Mouse (Mus musculus) liver, adult 2 months (tissue): Measurements from ENCODE around the gene R3hdml. TPM values are rescaled to one million over a fixed set of nuclear protein-coding genes. Genes with fewer than 3 reads are reported as not detected.

Experiments used
- DNase-seq: peaks from one replicate; pipeline ENCODE4 v3.0.0-alpha.2; 2011; ENCODE audit warnings: low read depth, low spot score; ENCODE audit errors: extremely low read depth
- H3K27ac ChIP-seq: fragments of 200-500 bp; replicated peaks from 2 replicates; pipeline ENCODE4 v1.5.1; 2012; ENCODE audit warnings: low read depth, mild to moderate bottlenecking, control low read depth, inconsistent platforms, low read length; ENCODE audit not compliant: insufficient read depth
- H3K27me3 ChIP-seq: fragments of 200-500 bp; 2 replicates; pipeline ENCODE4 v1.6.1; 2012; ENCODE audit warnings: mild to moderate bottlenecking, moderate library complexity, low read length, inconsistent platforms; ENCODE audit not compliant: control insufficient read depth, insufficient read depth
- H3K36me3 ChIP-seq: fragments of 200-500 bp; 2 replicates; pipeline ENCODE4 v1.6.1; 2012; ENCODE audit warnings: low read length, inconsistent platforms; ENCODE audit not compliant: control insufficient read depth, insufficient read depth
- H3K4me1 ChIP-seq: fragments of 200-500 bp; 2 replicates; pipeline ENCODE4 v1.6.1; 2011; ENCODE audit warnings: low read length; ENCODE audit not compliant: control insufficient read depth, insufficient read depth
- H3K4me3 ChIP-seq: fragments of 200-500 bp; 2 replicates; pipeline ENCODE4 v1.5.1; 2011; ENCODE audit warnings: low read depth, mild to moderate bottlenecking, control low read depth, low read length, moderate library complexity; ENCODE audit not compliant: insufficient read depth
- H3K79me2 ChIP-seq: fragments of 200-500 bp; 2 replicates; pipeline ENCODE4 v1.6.1; 2012; ENCODE audit warnings: inconsistent platforms, mild to moderate bottlenecking, low read length, moderate library complexity; ENCODE audit not compliant: control insufficient read depth, insufficient read depth
- H3K9ac ChIP-seq: fragments of 200-500 bp; 2 replicates; pipeline ENCODE4 v1.6.1; 2012; ENCODE audit warnings: low read depth, mild to moderate bottlenecking, control low read depth, inconsistent platforms, low read length
- CTCF ChIP-seq: fragments of 200-500 bp; IDR thresholded peaks from 2 replicates; pipeline ENCODE4 v1.5.1; 2011; ENCODE audit warnings: low read depth, low read length, control low read depth
- POLR2A ChIP-seq: fragments of 200-500 bp; IDR thresholded peaks from 2 replicates; pipeline ENCODE4 v1.6.1; 2011; ENCODE audit warnings: low read length, control low read depth; ENCODE audit not compliant: insufficient read depth; ENCODE audit errors: extremely low read depth
- WGBS: fragments of 180-500 bp; shearing (Covaris S2); methylation state at CpG from one replicate; pipeline ENCODE4 v1.1.7; 2018; 5-methylcytosine and 5-hydroxymethylcytosine counted together
- polyA plus RNA-seq: library from polyadenylated mRNA; depleted of rRNA; stranded (reverse); fragments of >200 nt; gene quantifications from 2 replicates; pipeline ENCODE4 v1.2.3, GENCODE M21; 2012
- total RNA-seq: library from RNA; depleted of rRNA; stranded (reverse); fragments of >200 nt; gene quantifications from 2 replicates; pipeline ENCODE4 v1.2.3, GENCODE M21; 2014

Gene R3hdml
- total and polyA plus RNA-seq, 2 experiments: not detected

DNA sequence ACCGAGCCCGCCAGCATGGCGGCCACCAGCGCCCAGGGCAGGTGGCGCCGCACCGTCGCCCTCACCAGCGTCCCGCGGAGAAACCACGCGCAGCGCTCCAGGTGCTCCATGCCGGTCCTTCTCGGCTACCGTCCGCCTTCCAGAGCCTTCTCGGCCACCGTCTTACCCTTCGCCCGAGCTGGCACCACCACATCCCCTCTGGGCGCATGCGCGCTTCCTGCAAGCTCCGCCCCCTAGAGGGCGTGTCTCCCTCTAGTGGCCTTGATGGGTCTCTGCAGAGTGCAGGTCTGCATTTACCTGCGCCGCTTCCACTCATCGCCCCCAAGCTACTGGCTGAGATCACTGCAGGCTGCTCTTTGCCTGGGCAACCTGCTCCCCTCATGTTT is 19.7 kb upstream of the R3hdml start, which contains the start of gene Fitm2:
Fitm2 (minus strand) TSS at position 164 of the 386 bp plus-strand sequence.
- TF ChIP-seq POLR2A: peak; percentile 63
- TF ChIP-seq CTCF: peak; percentile 99

DNA sequence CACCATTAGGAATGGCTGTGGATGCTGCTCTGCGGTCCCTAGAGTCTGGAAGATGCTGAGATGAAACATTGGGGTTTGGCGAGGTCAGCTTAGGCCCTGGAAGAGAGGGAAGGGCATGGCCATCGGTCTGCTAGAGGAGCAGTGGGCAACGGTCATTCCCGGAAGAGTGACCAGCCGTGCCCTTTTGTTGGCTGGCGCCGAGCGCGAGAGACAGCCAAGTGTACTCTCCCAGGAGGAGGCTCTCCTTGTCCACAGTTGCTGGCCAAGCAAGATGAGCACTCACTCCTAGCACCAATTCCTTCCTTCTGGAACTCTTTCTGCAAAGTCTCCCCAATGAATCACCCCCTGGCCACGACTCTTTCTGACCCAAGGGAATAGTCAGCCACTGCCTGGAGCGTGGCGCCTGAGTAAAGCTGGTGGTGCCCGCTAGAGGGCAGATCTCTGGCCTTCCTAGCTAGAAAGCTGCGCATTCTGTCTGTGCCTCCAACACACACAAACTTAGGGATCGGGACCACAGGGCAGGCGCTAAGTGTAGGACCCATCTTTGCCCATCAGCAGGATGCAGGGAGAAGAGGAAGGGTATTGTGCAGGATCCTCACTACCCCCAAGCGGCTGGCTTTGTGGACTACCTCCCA is 11.8 kb upstream of the R3hdml start:
- no peaks in the 10 kb centered on the region; the same call in 1 of the 2 replicates for H3K4me1 ChIP-seq
- WGBS: 72% methylated on average over 18 of the region's 18 CpGs
- no peak for DNase-seq
- no peaks in the 10 kb centered on the region for H3K79me2 ChIP-seq
- H3K9ac ChIP-seq: no peak overlapping the region
- no peaks in the 10 kb centered on the region for H3K27me3 ChIP-seq
- no peak overlapping the region for H3K27ac ChIP-seq
- no peak for TF ChIP-seq POLR2A
- peak; percentile 48 for TF ChIP-seq CTCF
- H3K36me3 ChIP-seq: no peaks in the 10 kb centered on the region
- no peak overlapping the region for H3K4me3 ChIP-seq

More for the DNA sequence above, 19.7 kb upstream of the R3hdml start, which contains the start of gene Fitm2:
- Histone ChIP-seq H3K4me1 (peaks cover 15% of the 10 kb centered on the region), H3K27ac (peak within 1 kb of the TSS; percentile 94), H3K79me2 (peaks cover 5% of the 10 kb centered on the region; the same call in 1 of the 2 replicates), H3K27me3 (no peaks in the 10 kb centered on the region), H3K9ac (peak within 1 kb of the TSS; percentile 95), H3K36me3 (peaks cover 12% of the 10 kb centered on the region; the same call in 1 of the 2 replicates), H3K4me3 (peak within 1 kb of the TSS; percentile 93)
- WGBS: under 1% methylated on average over 30 of the region's 30 CpGs
- DNase-seq: peak; percentile 86

DNA sequence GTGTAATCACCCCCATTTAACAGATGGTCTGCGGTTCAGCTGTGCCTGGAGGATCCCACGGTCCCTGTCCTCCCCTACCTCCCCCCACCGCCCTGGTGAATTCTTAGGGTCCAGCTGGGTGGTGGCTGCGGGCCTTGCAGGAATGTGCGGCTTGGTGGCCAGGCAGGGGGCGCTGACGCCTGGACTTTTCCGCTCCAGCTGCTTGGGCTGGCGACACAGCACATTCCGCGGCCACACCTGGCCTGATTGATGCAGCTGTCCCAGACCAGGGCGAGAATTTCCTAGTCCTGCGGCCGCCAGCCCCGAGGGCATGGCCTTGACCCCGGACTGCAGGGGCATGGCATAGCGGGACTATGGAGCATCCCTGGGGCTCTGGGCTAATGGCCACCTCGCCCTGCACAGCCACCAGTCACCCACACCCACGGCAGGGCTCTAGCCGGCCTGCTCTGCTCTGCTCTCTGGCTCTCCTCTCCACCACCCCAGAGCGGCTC is 10.5 kb upstream of the R3hdml start:
- Histone ChIP-seq H3K9ac (no peak overlapping the region), H3K79me2 (no peaks in the 10 kb centered on the region), H3K36me3 (no peaks in the 10 kb centered on the region), H3K4me1 (no peaks in the 10 kb centered on the region; the same call in 1 of the 2 replicates), H3K4me3 (no peak overlapping the region), H3K27me3 (no peaks in the 10 kb centered on the region), H3K27ac (no peak overlapping the region)
- DNase-seq: no peak
- whole genome bisulfite sequencing: 5% methylated on average over 21 of the region's 21 CpGs
- no peak for TF ChIP-seq POLR2A
- peak; percentile 27; the same call in 1 of the 2 replicates for TF ChIP-seq CTCF

DNA sequence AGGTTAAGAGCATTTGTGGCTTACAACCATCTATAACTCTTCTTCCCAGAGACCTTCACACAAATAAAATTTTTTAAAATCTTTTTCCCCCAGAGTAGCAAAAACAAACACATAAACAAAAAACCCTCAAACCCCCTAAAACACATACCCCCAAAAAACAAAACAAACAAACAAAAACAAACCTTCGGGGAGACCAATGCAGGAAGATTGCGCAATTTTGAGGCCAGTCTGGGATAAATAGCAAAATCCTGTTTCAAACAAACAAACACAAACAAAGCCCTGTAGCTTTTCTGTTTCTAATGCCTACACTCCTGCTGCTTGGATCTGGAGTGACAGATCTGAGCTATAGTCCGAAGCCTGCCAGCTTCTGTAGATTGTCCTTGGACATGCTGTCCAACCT is 4.8 kb upstream of the R3hdml start:
- no peak overlapping the region for H3K4me3 ChIP-seq
- TF ChIP-seq POLR2A (no peak), CTCF (no peak)
- H3K36me3 ChIP-seq: no peaks in the 10 kb centered on the region
- H3K9ac ChIP-seq: no peak overlapping the region
- no peaks in the 10 kb centered on the region for H3K79me2 ChIP-seq
- DNase-seq: no peak
- H3K4me1 ChIP-seq: no peaks in the 10 kb centered on the region
- WGBS: 67% methylated on average over 3 of the region's 3 CpGs
- H3K27me3 ChIP-seq: no peaks in the 10 kb centered on the region
- H3K27ac ChIP-seq: no peak overlapping the region

DNA sequence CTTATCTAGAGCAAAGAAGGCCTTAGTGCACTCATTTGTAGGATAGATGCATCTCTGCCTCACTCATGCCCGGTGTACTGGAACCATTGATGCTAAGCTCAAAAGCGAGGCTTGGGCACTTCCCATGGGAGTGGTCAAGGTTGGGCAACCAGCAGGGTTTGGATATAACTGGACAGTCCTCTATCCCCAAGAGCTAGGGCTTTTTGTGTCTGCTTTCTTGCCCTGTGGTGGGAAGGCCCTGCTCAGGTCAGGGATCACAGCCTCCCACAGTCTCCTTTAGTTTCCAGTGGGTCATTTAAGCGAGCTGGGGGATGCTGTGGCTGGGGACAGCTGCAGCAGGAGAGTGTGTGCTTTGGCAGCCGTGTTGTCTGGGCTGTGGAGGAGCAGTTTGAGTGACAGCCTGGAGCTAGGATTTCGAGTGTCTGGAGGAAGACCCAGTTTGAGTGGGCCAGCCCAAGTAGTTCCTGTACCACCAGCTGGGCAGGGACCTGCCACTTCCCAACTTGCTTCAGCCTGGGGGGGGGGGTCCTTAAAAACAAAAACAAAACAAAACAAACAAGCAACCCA is 2.3 kb upstream of the R3hdml start:
- Histone ChIP-seq H3K27ac (no peak overlapping the region), H3K4me1 (0 out of 2 replicates have a peak, but pooled peaks cover 2% of the 10 kb centered on the region), H3K4me3 (no peak overlapping the region), H3K27me3 (no peaks in the 10 kb centered on the region), H3K79me2 (no peaks in the 10 kb centered on the region), H3K36me3 (no peaks in the 10 kb centered on the region), H3K9ac (no peak overlapping the region)
- TF ChIP-seq POLR2A: no peak
- TF ChIP-seq CTCF: no peak
- 63% methylated on average over 5 of the region's 5 CpGs for WGBS
- no peak for DNase-seq

DNA sequence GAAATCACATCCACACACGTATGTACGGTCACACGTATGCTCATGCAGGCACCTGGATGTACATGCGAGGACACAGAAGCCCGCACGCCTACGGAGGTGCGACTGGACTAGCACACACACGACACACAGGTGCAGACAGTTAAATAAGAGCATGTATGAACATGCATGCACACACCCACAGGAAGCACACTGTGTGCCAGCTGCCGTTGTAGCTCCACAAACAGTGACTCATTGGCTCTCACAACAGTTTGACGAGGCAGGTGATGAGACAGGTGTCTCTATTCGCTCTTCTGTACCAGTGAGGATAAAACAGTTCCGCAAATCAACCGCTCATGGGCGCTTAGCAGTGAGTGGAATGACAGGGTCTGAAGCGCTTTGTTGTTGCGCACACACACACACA is 1.5 kb upstream of the R3hdml start:
- Histone ChIP-seq H3K27me3 (no peaks in the 10 kb centered on the region), H3K79me2 (no peaks in the 10 kb centered on the region), H3K9ac (no peak overlapping the region), H3K4me1 (0 out of 2 replicates have a peak, but pooled peaks cover 2% of the 10 kb centered on the region), H3K36me3 (no peaks in the 10 kb centered on the region), H3K27ac (no peak overlapping the region), H3K4me3 (no peak overlapping the region)
- DNase-seq: no peak
- TF ChIP-seq POLR2A: no peak
- TF ChIP-seq CTCF: no peak
- 92% methylated on average over 17 of the region's 17 CpGs for WGBS
